Mouse (Mus musculus) kidney, postnatal 25 days (tissue): ENCODE data around the gene Camkv.
A peak's percentile ranks its signal among the peaks of the same experiment; 100 is the strongest.

Source experiments
- DNase-seq, 2 experiments: peaks; one replicate each; pipeline ENCODE4 v3.0.0; 2021; ENCODE audit warnings: mixed read lengths in 2 of 2

The Camkv gene

GRCm38 (mm10) chr9:107964681-107965080 is 29.2 kb downstream of the Camkv start:
- no peak for DNase-seq

- no peak for DNase-seq
These were observed 31.2 kb downstream of the Camkv start for GRCm38 (mm10) chr9:107966676-107967075.

- DNase-seq: peak in 1 of 2 experiments; percentile 55
These were observed 32.0 kb downstream of the Camkv start for GRCm38 (mm10) chr9:107967437-107967836.

- DNase-seq: no peak
These were observed 33.1 kb downstream of the Camkv start for GRCm38 (mm10) chr9:107968531-107968930.

GRCm38 (mm10) chr9:107970311-107970710 is 34.8 kb downstream of the Camkv start:
- no peak for DNase-seq

- DNase-seq: no peak
These were observed 36.4 kb downstream of the Camkv start for GRCm38 (mm10) chr9:107971690-107972541.

GRCm38 (mm10) chr9:107974491-107975171 is 39.2 kb downstream of the Camkv start:
- no peak for DNase-seq

- peak; percentile 35 to 50 for DNase-seq
These were observed 40.2 kb downstream of the Camkv start, which contains the start of gene Uba7 for GRCm38 (mm10) chr9:107975399-107976386. TSS of gene Uba7 (plus strand) at chr9:107975505.

GRCm38 (mm10) chr9:107978815-107979214 is 43.3 kb downstream of the Camkv start:
- DNase-seq: no peak

- peak in 1 of 2 experiments; percentile 57 for DNase-seq
These were observed 46.5 kb downstream of the Camkv start for GRCm38 (mm10) chr9:107981684-107982605.

GRCm38 (mm10) chr9:107982681-107983346 is 47.3 kb downstream of the Camkv start, which contains the start of gene Gm20661:
TSS of gene Gm20661 (plus strand) at chr9:107983058.
- peak; percentile 78 to 90 for DNase-seq

GRCm38 (mm10) chr9:107983421-107983890 is 48.0 kb downstream of the Camkv start:
- peak; percentile 90 to 95 for DNase-seq

GRCm38 (mm10) chr9:107984052-107984753 is 48.7 kb downstream of the Camkv start:
- peak in 1 of 2 experiments; percentile 36 for DNase-seq

- no peak for DNase-seq
These were observed 49.2 kb downstream of the Camkv start for GRCm38 (mm10) chr9:107984754-107985055.

GRCm38 (mm10) chr9:107985131-107986119 is 50.0 kb downstream of the Camkv start, which contains the start of gene Inka1:
TSS of gene Inka1 (minus strand) at chr9:107985879.
- DNase-seq: peak; percentile 93 to 94

- DNase-seq: peak; percentile 86 to 87
These were observed 50.9 kb downstream of the Camkv start for GRCm38 (mm10) chr9:107986376-107986775.

- DNase-seq: no peak
These were observed 52.5 kb downstream of the Camkv start for GRCm38 (mm10) chr9:107987950-107988349.

GRCm38 (mm10) chr9:107992197-107992596 is 56.7 kb downstream of the Camkv start, which contains the start of gene Cdhr4:
TSS of gene Cdhr4 (plus strand) at chr9:107992497.
- DNase-seq: no peak

GRCm38 (mm10) chr9:107993013-107993412 is 57.5 kb downstream of the Camkv start:
- no peak for DNase-seq
